Mouse (Mus musculus): ENCODE measurements at regions not wholly inside any gene's neighbourhood (a gene's known extent, or its start where the extent isn't known, plus 50 kb on each side); places are given as distances from the start of the nearest gene placed in this dataset.

GRCm38 (mm10) chr1:186295201-186295600, 178.1 kb upstream of the Lyplal1 start:
- no peak for DNase-seq (ENCODE audit: low spot score)

DNA sequence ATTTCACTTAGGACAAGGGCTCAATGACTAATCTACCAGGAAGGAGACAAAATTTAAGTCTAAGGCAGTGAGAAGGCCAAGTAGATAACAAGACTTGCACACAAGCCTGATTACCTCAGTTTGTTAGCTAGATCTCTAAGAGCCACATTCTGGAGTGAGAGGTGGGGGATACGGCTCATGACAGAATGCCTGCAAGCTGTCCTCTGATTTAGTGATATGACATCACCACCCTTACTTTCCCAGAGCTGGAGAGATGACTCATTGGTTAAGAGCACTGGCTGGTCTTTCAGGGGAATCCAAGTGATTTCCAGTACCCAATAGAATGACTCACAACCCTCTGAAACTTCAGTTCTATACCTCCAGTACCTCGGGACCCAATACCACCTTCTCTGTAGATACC, 177.5 kb upstream of the Lyplal1 start:
- DNase-seq (ENCODE audit: low spot score): no peak

DNA sequence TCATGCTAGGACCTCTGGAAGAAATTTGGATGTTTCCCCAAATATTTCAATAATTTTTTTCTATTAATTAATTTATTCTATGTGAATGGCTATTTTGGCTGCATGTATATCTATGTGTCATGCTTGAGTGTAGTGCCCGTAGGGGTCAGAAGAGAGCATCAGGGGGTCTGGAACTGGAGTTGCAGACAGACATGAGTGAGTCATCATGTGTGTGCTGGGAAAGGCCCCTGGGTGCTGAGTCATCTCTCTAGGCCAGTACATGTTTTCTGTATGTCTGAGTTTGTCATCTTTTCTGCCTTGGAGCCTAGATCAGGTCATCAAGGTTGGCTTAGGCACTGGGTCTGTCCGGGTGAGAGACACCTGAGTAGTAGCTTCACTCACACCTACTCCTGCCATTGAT, 172.0 kb upstream of the Lyplal1 start:
- DNase-seq (ENCODE audit: low spot score): no peak

DNA sequence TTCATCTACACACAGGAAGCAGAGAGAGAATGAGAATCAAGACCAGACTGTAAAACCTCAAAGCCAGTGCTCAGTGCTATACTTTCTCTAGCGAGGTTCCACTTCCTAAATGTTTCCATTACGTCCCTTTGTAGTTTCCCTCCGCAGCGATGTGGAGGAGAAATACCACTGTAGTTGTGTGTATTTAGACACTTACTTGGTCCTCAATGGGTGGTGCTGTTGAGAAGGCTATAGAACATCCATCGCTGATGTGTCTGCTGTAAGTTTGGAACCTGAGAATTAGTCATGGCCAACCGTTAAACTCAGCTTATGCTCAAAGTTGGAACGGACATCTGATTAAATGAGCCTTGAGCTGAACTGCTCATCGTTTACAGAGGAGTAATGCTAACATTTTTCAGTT, 170.7 kb upstream of the Lyplal1 start:
- no peak for DNase-seq (ENCODE audit: low spot score)

GRCm38 (mm10) chr1:186286401-186286800, 169.3 kb upstream of the Lyplal1 start:
- no peak for DNase-seq (ENCODE audit: low spot score)

DNA sequence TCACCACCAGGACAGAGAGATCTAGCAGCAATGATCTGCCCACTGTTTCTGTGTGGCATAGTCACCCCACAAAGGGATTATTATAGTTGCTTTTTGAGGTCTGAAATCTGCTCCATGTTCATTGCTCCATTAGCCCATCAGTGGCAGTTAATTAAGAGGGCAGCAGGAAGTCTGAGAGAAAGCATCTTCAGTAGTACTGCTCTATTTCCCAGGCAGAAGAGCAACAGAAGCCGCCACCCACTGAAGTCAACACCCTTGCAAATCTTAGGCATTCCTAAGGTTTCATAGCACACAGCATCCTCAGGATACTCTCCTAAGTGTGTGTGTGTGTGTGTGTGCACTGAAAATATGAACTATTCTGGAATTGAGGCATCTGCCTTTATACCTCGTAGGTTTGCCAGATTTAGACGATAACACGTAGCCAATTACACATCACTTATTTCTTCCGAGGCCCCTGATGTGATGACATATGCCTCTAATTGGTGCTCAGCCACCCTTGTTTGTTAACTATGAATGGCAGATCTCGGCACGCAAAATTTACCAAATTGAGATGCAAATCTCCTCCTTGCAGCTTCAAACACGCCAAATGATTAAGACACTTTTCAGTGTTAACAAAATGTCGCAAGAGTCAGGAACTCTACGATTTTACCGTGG, 161.0 kb upstream of the Lyplal1 start:
- DNase-seq (ENCODE audit: low spot score): no peak

GRCm38 (mm10) chr1:186271436-186271835, 154.3 kb upstream of the Lyplal1 start:
- DNase-seq (ENCODE audit: low spot score): no peak

- no peak for DNase-seq (ENCODE audit: low spot score)
Measured at GRCm38 (mm10) chr1:186267317-186267716, 150.2 kb upstream of the Lyplal1 start.

- DNase-seq (ENCODE audit: low spot score): peak; percentile 71
Measured at GRCm38 (mm10) chr1:186264639-186265038, 147.5 kb upstream of the Lyplal1 start.

- DNase-seq (ENCODE audit: low spot score): peak; percentile 73
Measured at GRCm38 (mm10) chr1:186263955-186264354, 146.8 kb upstream of the Lyplal1 start.

DNA sequence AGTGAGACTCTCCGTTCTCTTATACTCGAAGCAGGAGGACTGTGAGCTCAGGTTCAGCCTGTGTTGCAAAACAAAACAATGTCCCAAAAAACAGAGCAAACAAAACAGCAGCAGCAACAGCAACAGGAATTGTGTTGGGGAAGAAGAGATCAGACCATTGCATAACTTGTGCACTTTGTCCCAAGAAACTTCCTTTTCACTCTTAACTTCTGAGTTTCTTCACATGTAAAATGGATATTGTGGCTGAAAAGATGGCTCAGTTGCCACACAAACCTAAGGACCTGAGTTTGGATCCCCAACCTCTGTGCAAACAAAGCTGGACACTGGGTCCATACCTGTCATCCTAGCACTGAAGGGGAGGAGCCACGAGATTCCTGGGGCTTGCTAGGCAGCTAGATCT, 146.1 kb upstream of the Lyplal1 start:
- peak; percentile 71 for DNase-seq (ENCODE audit: low spot score)

DNA sequence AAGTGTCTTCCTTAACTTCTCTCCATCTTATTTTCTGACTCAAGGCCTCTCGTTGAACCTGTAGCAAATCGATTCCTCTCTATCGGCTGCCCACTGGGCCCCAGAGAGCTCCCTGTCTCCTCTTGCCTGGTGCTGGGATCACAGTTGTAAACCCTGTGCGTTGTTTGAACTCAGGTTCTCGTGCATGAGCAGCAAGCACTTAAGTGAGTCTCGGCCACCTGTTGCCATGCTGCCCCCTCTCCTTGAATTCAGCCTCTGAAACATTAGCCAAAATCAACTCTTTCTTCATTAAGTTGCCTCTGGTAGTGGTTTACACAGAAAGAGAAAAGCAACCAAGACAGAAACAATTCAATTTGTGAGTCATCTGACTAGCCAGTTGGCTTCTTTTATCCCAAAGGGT, 144.9 kb upstream of the Lyplal1 start:
- no peak for DNase-seq (ENCODE audit: low spot score)

DNA sequence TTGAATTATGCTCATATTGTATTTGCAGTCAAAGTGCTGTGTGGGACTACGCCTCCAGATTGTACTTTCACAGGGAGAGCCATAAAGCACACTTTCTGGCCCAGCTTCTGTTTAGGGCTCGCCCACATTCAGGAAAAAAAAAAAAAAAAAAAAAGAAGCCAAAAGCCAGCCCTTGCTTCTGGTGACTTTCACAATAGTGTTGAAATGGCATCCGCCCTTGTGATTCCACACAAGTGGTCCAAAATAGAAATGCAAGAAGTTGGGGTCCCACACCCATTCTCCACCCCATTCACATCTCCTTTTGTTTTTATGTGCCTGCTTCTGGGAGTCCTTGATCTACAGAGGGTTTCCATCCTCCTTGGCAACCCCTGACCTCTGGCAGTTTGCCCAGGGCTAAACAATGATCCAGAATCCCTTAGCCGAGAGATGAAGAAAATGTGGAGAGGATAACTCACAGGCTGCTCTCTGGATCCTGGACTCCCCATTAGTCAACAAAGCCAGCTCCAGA, 144.3 kb upstream of the Lyplal1 start:
- DNase-seq (ENCODE audit: low spot score): peak; percentile 79

DNA sequence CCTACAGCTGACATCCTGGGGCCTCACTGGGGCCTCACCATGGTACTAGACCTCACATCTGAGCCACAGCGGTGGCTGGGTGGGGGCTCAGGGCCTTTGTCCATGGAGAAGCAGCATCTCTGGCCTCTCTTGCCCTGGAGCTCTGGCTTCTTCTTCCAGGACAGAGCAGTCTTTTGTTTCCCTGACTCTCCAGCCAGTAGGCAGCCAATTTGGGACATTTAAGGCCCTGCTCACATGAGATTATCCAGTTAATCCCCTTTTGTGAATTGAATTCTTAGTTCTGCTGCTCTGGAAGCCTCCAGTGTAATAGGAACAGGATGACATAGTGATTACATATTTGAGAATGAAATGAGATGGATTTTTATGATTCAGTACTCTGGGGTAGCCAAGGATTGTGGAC, 140.5 kb upstream of the Lyplal1 start:
- DNase-seq (ENCODE audit: low spot score): no peak

GRCm38 (mm10) chr1:186255476-186256080, 138.5 kb upstream of the Lyplal1 start:
- DNase-seq (ENCODE audit: low spot score): no peak

GRCm38 (mm10) chr1:186254500-186254899, 137.4 kb upstream of the Lyplal1 start:
- no peak for DNase-seq (ENCODE audit: low spot score)

DNA sequence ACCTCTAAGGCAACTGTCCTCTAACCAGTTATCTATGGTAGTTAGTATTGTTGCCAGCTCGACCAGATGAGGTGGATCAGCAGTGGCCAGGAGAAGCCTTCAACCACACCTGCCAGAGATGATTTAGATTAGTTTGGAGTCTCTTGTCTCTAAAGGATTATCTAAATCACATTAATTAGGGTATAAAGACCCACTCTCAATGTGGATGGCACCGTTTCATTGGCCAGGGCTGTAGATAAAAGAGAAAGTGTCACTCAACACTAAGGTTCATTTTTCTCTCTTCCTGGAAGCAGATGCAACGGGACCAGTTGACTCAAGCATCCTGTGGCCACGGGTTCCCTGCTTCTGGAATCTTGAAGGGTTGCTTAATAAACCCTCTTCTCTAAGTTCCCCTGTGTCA, 135.4 kb upstream of the Lyplal1 start:
- no peak for DNase-seq (ENCODE audit: low spot score)

DNA sequence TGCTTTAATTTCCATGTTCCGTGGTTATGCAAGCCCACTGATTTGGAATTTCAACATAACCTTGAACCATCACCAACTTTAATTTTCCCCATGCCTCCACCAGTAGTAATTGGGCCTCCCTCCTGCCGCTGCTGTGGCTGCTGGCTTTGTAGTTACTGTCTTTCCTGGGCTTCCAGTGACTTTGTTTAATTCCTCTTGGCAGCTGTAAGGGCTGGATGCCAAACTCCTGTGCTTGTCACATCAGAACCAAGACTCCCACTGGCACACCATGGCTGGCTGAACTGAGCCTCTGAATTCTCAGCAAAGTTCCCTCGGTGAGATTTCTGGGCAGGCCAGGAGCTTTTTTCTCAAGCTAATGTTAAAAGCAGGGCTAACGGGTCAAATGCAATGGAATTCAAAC, 133.2 kb upstream of the Lyplal1 start:
- DNase-seq (ENCODE audit: low spot score): peak; percentile 59

- no peak for DNase-seq (ENCODE audit: low spot score)
Measured at GRCm38 (mm10) chr1:186249214-186249613, 132.1 kb upstream of the Lyplal1 start.

GRCm38 (mm10) chr1:186245723-186246440, 128.8 kb upstream of the Lyplal1 start:
- DNase-seq (ENCODE audit: low spot score): no peak

DNA sequence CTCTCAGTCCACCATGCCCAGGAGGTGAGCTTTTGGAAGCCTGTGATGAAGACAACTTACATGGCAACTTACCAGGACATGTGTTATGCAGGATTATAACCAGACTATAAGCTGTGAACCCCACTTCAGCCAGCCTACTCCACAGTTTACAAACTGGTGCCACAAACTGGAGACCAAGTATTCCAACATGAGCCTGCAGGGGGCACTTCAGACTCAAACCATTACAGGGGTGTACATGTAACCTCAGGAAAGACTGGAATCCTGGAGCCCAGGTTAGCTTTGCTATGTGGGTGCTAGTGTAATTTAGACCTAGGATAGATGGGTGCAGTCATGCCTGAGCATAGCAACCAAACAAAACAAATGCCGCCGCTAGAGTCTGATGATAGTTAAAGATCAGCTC, 124.0 kb upstream of the Lyplal1 start:
- peak; percentile 38 for DNase-seq (ENCODE audit: low spot score)

DNA sequence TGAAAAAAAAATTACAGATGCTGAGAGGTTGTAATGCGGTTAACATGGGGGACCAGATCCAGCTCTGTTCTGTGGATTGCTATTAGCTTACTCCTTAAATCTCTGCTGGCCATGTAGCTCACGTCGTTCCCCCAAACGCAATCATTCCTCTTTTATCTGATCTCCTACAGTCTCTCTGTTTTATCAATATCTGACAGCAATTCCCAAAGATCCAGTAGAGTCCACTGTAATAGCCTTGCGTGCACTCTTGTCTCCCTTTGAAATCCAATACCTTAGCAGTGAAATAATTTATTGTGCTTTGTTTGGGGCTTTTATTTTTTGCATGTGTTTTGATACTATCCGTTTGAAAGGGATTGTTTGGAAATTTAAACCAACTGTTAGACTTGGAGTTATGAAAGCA, 120.4 kb upstream of the Lyplal1 start:
- no peak for DNase-seq (ENCODE audit: low spot score)

All from adipocyte (in vitro differentiated cells).